Mouse (Mus musculus) testis, adult 2 months (tissue): Measurements from ENCODE around the gene Fads3.

Experiments
- CTCF ChIP-seq: fragments of 200-500 bp; IDR thresholded peaks from 2 replicates; pipeline ENCODE4 v1.5.1; 2012; ENCODE audit warnings: low read depth, mild to moderate bottlenecking, inconsistent platforms, low read length, moderate library complexity; ENCODE audit not compliant: control insufficient read depth, insufficient read depth, insufficient replicate concordance
- POLR2A ChIP-seq: fragments of 200-500 bp; IDR thresholded peaks from 2 replicates; pipeline ENCODE4 v1.6.1; 2012; ENCODE audit warnings: low read depth, mild to moderate bottlenecking, inconsistent platforms, low read length, moderate library complexity; ENCODE audit not compliant: control insufficient read depth

GRCm38 (mm10) chr19:10038910-10039309, 2.5 kb upstream of the Fads3 start:
- TF ChIP-seq CTCF = no peak
- TF ChIP-seq POLR2A = no peak
